Mouse (Mus musculus) bone marrow macrophage, adult 2 months (primary cell): ENCODE data around the gene Myo5c.

Source experiments
- CTCF ChIP-seq: IDR thresholded peaks from 2 replicates; pipeline ENCODE4 v1.5.1; 2012; ENCODE audit warnings: low read depth, mild to moderate bottlenecking, low read length, moderate library complexity
- POLR2A ChIP-seq: IDR thresholded peaks from 2 replicates; pipeline ENCODE4 v1.6.1; 2012; ENCODE audit warnings: mild to moderate bottlenecking, low read depth, low read length, borderline replicate concordance

DNA sequence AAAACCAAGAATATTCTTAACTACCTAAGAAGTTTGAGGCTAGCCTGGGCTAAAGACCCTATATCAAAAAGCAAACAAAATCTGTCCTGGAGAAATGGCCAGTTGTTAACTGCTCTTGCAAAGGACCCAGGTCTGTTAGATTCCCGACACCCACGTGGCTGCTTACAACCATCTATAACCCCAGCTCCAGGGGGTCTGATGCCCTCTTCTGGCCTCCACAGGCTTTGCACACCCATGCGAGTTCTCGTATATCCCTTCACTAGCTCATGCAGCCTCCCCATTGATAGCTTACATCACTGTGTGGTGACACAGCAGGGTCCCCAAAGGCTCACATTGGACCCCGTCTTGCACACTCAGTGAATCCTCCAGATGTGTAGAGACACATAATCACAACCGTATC is 53.5 kb downstream of the Myo5c start:
- TF ChIP-seq POLR2A (no peak), CTCF (no peak)
